Mouse (Mus musculus): ENCODE measurements around the gene Rnf43. TPM values are rescaled to one million over a fixed set of nuclear protein-coding genes. Genes with fewer than 3 reads are reported as not detected.

Gene Rnf43
- total and polyA plus RNA-seq, 2 experiments from 2014 or later: 0.56 to 5.0 TPM

DNA sequence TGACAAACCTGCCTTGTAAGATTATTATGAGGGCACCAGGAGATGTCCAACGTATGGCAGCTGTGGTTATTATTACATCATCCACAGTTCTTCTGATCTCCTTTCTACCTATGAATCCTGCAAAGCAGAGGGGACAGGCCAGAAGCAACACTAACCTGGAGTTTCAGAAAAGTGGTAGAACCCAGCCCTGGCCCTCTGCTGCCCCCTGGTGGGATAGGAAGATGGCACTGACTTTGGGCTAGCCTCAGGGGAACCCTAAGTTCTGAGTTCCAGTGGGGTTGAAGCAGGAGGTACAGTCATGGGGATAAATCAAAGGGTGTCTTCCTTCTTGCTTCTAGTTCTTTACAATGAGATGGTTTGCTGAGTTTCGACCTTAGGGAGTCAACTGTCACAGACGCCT, 108.5 kb downstream of the Rnf43 start:
- Histone ChIP-seq H3K4me3 (ENCODE audit: low read depth, low read length) (no peak overlapping the region), H3K9ac (replicated peaks; ENCODE audit: low read length, poor library complexity, severe bottlenecking) (no peak overlapping the region), H3K27me3 (ENCODE audit: insufficient read depth, low read length) (no peaks in the 10 kb centered on the region), H3K36me3 (ENCODE audit: insufficient read depth, low read length) (peaks cover 63% of the 10 kb centered on the region), H3K4me1 (ENCODE audit: insufficient read depth, low read length) (no peaks in the 10 kb centered on the region), H3K4me2 (ENCODE audit: low read depth, low read length, poor library complexity, severe bottlenecking) (no peak overlapping the region), H3K9me3 (ENCODE audit: low read length) (no peaks in the 10 kb centered on the region), H3K27ac (ENCODE audit: low read depth, low read length) (no peak overlapping the region)
- ATAC-seq (ENCODE audit: low FRiP score) (no peak), DNase-seq (ENCODE audit: low spot score) (peak; percentile 37)
- peak; percentile 86 for TF ChIP-seq CTCF (IDR thresholded peaks at IDR 0.05)
- WGBS: 58% methylated on average over 3 of the region's 3 CpGs

DNA sequence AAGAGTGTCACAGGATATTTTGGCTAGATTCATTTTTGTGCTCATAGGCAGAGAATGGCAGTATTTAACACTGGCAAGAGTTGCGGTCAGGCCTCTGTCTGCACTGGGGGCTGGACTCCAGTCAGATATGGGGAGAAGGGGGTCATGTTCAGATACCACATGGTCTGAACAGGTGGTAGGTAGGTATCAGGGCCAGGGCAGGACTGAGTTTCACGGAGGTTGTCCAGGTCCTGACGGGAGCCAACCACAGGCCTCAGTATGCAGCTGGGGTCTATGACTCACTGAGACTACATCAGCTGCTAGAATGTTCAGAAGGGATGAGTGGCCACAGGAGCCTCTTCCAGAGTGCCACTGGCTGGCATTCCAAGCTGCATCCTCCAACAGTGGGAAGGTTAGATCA, 109.8 kb downstream of the Rnf43 start:
- 91% methylated on average over 3 of the region's 3 CpGs for WGBS
- ATAC-seq (ENCODE audit: low FRiP score) (no peak), DNase-seq (ENCODE audit: low spot score) (no peak)
- no peak overlapping the region for H3K4me3 ChIP-seq (ENCODE audit: low read depth, low read length)
- H3K4me2 ChIP-seq (ENCODE audit: low read depth, low read length, poor library complexity, severe bottlenecking): no peak overlapping the region
- no peaks in the 10 kb centered on the region for H3K9me3 ChIP-seq (ENCODE audit: low read length)
- no peak for TF ChIP-seq CTCF (IDR thresholded peaks at IDR 0.05)
- H3K9ac ChIP-seq (replicated peaks; ENCODE audit: low read length, poor library complexity, severe bottlenecking): no peak overlapping the region
- H3K27me3 ChIP-seq (ENCODE audit: insufficient read depth, low read length): no peaks in the 10 kb centered on the region
- no peaks in the 10 kb centered on the region for H3K4me1 ChIP-seq (ENCODE audit: insufficient read depth, low read length)
- H3K27ac ChIP-seq (ENCODE audit: low read depth, low read length): no peak overlapping the region
- H3K36me3 ChIP-seq (ENCODE audit: insufficient read depth, low read length): peaks cover 68% of the 10 kb centered on the region

DNA sequence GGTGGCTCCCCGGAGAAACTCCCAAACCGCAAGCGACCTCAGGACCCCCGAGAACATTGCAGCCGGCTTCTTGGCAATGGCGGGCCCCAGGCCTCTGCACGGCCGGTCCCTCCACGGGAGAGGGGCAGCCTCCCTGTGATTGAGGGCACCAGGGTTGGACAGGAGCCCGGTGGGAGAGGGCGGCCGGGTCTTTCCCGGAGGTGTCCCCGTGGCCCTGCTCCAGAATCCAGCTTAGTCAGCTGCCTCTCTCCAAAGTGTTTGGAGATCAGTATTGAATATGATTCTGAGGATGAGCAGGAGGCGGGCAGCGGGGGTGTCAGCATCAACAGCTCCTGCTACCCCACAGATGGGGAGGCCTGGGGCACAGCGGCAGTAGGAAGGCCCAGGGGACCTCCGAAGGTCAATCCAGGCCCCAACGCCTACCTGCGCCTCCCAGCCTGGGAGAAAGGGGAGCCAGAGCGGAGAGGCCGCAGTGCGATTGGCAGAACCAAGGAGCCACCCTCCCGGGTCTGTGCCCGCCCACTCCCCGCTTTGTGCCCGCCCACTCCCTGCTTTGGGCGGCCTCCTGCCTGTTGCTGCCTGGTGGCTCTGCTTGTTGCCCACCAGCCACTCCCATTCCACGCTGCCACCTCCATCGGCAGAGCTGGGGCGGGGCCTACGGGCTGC, 115.7 kb downstream of the Rnf43 start:
- 12% methylated on average over 29 of the region's 32 CpGs for whole genome bisulfite sequencing

DNA sequence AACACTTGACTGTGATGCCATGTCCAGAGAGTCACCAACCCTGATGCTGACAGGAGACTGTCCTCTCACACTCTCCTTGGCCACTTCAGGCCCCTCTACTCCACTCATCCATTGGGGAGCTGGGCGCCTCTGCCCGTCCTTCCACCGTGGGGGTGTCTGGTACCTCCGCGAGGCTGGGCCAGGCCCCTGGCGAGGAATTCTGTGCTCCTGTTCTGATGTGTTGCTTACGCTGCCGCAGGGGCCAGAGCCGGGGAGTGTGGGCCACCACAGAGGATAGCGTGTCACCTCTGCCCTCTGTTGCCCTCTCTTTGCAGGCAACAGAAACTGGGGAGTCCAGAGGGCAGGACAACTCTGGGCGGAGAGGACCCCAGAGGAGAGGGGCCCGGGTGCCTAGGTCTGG, 116.4 kb downstream of the Rnf43 start:
- DNase-seq (ENCODE audit: low spot score) (no peak), ATAC-seq (ENCODE audit: low FRiP score) (0 out of 2 replicates have a peak, but pooled peaks have one; percentile 13)
- no peak for TF ChIP-seq CTCF (IDR thresholded peaks at IDR 0.05)
- no peaks in the 10 kb centered on the region for H3K9me3 ChIP-seq (ENCODE audit: low read length)
- H3K36me3 ChIP-seq (ENCODE audit: insufficient read depth, low read length): peaks cover 69% of the 10 kb centered on the region
- H3K4me2 ChIP-seq (ENCODE audit: low read depth, low read length, poor library complexity, severe bottlenecking): no peak overlapping the region
- WGBS: 43% methylated on average over 12 of the region's 12 CpGs
- no peaks in the 10 kb centered on the region for H3K4me1 ChIP-seq (ENCODE audit: insufficient read depth, low read length)
- H3K27me3 ChIP-seq (ENCODE audit: insufficient read depth, low read length): no peaks in the 10 kb centered on the region
- no peak overlapping the region for H3K4me3 ChIP-seq (ENCODE audit: low read depth, low read length)
- no peak overlapping the region for H3K9ac ChIP-seq (replicated peaks; ENCODE audit: low read length, poor library complexity, severe bottlenecking)
- H3K27ac ChIP-seq (ENCODE audit: low read depth, low read length): no peak overlapping the region

More for the DNA sequence above, 115.7 kb downstream of the Rnf43 start:
- Histone ChIP-seq H3K4me2 (ENCODE audit: low read depth, low read length, poor library complexity, severe bottlenecking) (peak overlapping the region; percentile 40), H3K4me3 (ENCODE audit: low read depth, low read length) (peak overlapping the region; percentile 10), H3K27me3 (ENCODE audit: insufficient read depth, low read length) (no peaks in the 10 kb centered on the region), H3K9ac (replicated peaks; ENCODE audit: low read length, poor library complexity, severe bottlenecking) (peak overlapping the region; percentile 46), H3K9me3 (ENCODE audit: low read length) (no peaks in the 10 kb centered on the region), H3K27ac (ENCODE audit: low read depth, low read length) (no peak overlapping the region), H3K4me1 (ENCODE audit: insufficient read depth, low read length) (no peaks in the 10 kb centered on the region), H3K36me3 (ENCODE audit: insufficient read depth, low read length) (peaks cover 64% of the 10 kb centered on the region)
- TF ChIP-seq CTCF (IDR thresholded peaks at IDR 0.05): no peak
- peak; percentile 60 for DNase-seq (ENCODE audit: low spot score)
- 0 out of 2 replicates have a peak, but pooled peaks have one; percentile 39 for ATAC-seq (ENCODE audit: low FRiP score)

DNA sequence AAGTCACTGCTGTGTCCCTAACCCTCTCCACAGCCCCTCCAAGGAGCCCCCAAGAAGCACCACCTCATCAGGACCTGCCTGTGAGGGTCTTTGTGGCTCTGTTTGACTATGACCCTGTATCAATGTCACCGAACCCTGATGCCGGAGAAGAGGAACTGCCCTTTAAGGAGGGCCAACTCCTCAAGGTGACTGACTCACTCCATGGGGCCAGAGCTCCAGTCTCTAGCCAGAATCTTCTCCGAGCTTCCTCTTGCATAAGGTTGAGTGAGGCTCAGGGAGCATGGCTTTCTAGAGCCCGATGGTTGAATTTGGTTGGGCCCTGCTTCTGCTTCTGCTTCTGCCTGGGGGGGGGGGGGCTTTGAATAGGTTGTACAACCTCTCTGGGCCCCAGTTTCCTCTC, 116.9 kb downstream of the Rnf43 start:
- DNase-seq (ENCODE audit: low spot score) (no peak), ATAC-seq (ENCODE audit: low FRiP score) (no peak)
- H3K36me3 ChIP-seq (ENCODE audit: insufficient read depth, low read length): peaks cover 71% of the 10 kb centered on the region
- no peaks in the 10 kb centered on the region for H3K27me3 ChIP-seq (ENCODE audit: insufficient read depth, low read length)
- no peak overlapping the region for H3K9ac ChIP-seq (replicated peaks; ENCODE audit: low read length, poor library complexity, severe bottlenecking)
- TF ChIP-seq CTCF (IDR thresholded peaks at IDR 0.05): no peak
- H3K27ac ChIP-seq (ENCODE audit: low read depth, low read length): no peak overlapping the region
- no peak overlapping the region for H3K4me3 ChIP-seq (ENCODE audit: low read depth, low read length)
- no peaks in the 10 kb centered on the region for H3K4me1 ChIP-seq (ENCODE audit: insufficient read depth, low read length)
- H3K9me3 ChIP-seq (ENCODE audit: low read length): no peaks in the 10 kb centered on the region
- WGBS: 87% methylated on average over 4 of the region's 4 CpGs
- no peak overlapping the region for H3K4me2 ChIP-seq (ENCODE audit: low read depth, low read length, poor library complexity, severe bottlenecking)

DNA sequence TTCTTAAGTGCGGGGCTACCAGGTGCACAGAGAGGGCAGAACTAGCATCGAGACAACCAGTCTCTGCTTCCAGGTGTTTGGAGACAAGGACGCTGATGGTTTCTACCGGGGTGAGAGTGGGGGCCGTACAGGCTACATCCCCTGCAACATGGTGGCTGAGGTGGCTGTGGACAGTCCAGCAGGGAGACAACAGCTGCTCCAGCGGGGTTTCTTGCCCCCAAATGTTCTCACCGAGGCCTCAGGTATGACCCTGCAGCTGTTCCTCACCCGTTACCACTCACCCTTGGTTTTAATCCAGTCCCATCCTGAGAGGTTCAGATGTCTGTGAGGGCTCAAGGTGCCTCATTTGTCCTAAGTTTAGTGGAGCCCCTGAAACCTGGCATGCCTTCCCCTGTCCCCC, 117.6 kb downstream of the Rnf43 start:
- Histone ChIP-seq H3K4me3 (ENCODE audit: low read depth, low read length) (no peak overlapping the region), H3K4me1 (ENCODE audit: insufficient read depth, low read length) (no peaks in the 10 kb centered on the region), H3K27ac (ENCODE audit: low read depth, low read length) (no peak overlapping the region), H3K9ac (replicated peaks; ENCODE audit: low read length, poor library complexity, severe bottlenecking) (no peak overlapping the region), H3K4me2 (ENCODE audit: low read depth, low read length, poor library complexity, severe bottlenecking) (no peak overlapping the region), H3K27me3 (ENCODE audit: insufficient read depth, low read length) (no peaks in the 10 kb centered on the region), H3K36me3 (ENCODE audit: insufficient read depth, low read length) (peaks cover 71% of the 10 kb centered on the region), H3K9me3 (ENCODE audit: low read length) (no peaks in the 10 kb centered on the region)
- 86% methylated on average over 8 of the region's 8 CpGs for WGBS
- ATAC-seq (ENCODE audit: low FRiP score): no peak
- DNase-seq (ENCODE audit: low spot score): no peak
- no peak for TF ChIP-seq CTCF (IDR thresholded peaks at IDR 0.05)

MicroRNAs encoded within 50 kb of the gene (microRNA counts, 519-probe panel; counts per million panel counts)
- 528 counts per million, percentile 58 among the panel's probes with 10 or more counts for microRNA mmu-miR-142-3p
- microRNA mmu-miR-142-5p: 1,946 counts per million, percentile 64 among the panel's probes with 10 or more counts

Small RNA genes lying within 50 kb of the gene (microRNA-seq; reads per million reads assigned to microRNA genes)
- gene Mir142 (ENCODE audit: borderline number of aligned reads): not detected
- gene Mir142b (ENCODE audit: borderline number of aligned reads): not detected

Other genes starting within 250 kb of the Rnf43 start
- gene Gm11492, start 96.1 kb upstream of the Rnf43 start, total RNA-seq (2014; rRNA removed): not detected in 2 replicates
- gene Gm11492, start 96.1 kb upstream of the Rnf43 start, polyA plus RNA-seq (2015; fragmentation: Nextera tagmentation; extraction: Ambion mirVana): not detected in 2 replicates
- 19.4 and 26.6 TPM in 2 replicates for gene Sept4, start 93.8 kb upstream of the Rnf43 start, total RNA-seq (2014; rRNA removed)
- gene Sept4, start 93.8 kb upstream of the Rnf43 start, polyA plus RNA-seq (2015; fragmentation: Nextera tagmentation; extraction: Ambion mirVana): 39.1 and 40.5 TPM in 2 replicates
- gene Mtmr4, start 70.6 kb upstream of the Rnf43 start, total RNA-seq (2014; rRNA removed): 98.9 and 116 TPM in 2 replicates
- gene Mtmr4, start 70.6 kb upstream of the Rnf43 start, polyA plus RNA-seq (2015; fragmentation: Nextera tagmentation; extraction: Ambion mirVana): 33.2 and 34.1 TPM in 2 replicates
- 0.11 and 0.52 TPM in 2 replicates for gene Hsf5, start 45.6 kb upstream of the Rnf43 start, total RNA-seq (2014; rRNA removed)
- 0.10 and 0.25 TPM in 2 replicates for gene Hsf5, start 45.6 kb upstream of the Rnf43 start, polyA plus RNA-seq (2015; fragmentation: Nextera tagmentation; extraction: Ambion mirVana)
- gene Supt4a, start 74.8 kb downstream of the Rnf43 start, total RNA-seq (2014; rRNA removed): 47.8 and 55.4 TPM in 2 replicates
- gene Supt4a, start 74.8 kb downstream of the Rnf43 start, polyA plus RNA-seq (2015; fragmentation: Nextera tagmentation; extraction: Ambion mirVana): 122 and 128 TPM in 2 replicates
- gene Tspoap1, start 97.8 kb downstream of the Rnf43 start, total RNA-seq (2014; rRNA removed): 206 and 215 TPM in 2 replicates
- 47.3 and 57.8 TPM in 2 replicates for gene Tspoap1, start 97.8 kb downstream of the Rnf43 start, polyA plus RNA-seq (2015; fragmentation: Nextera tagmentation; extraction: Ambion mirVana)
- 0.19 TPM in 1 of 2 replicates, not detected in the other for gene Mpo, start 130.9 kb downstream of the Rnf43 start, total RNA-seq (2014; rRNA removed)
- 0.20 TPM in 1 of 2 replicates, not detected in the other for gene Mpo, start 130.9 kb downstream of the Rnf43 start, polyA plus RNA-seq (2015; fragmentation: Nextera tagmentation; extraction: Ambion mirVana)
- gene Lpo, start 165.6 kb downstream of the Rnf43 start, total RNA-seq (2014; rRNA removed): 1.5 and 2.5 TPM in 2 replicates
- 3.8 and 4.0 TPM in 2 replicates for gene Lpo, start 165.6 kb downstream of the Rnf43 start, polyA plus RNA-seq (2015; fragmentation: Nextera tagmentation; extraction: Ambion mirVana)
- gene Mks1, start 190.5 kb downstream of the Rnf43 start, total RNA-seq (2014; rRNA removed): 9.1 and 16.0 TPM in 2 replicates
- 8.5 and 10.5 TPM in 2 replicates for gene Mks1, start 190.5 kb downstream of the Rnf43 start, polyA plus RNA-seq (2015; fragmentation: Nextera tagmentation; extraction: Ambion mirVana)
- 0.94 and 1.4 TPM in 2 replicates for gene Epx, start 212.8 kb downstream of the Rnf43 start, total RNA-seq (2014; rRNA removed)
- gene Epx, start 212.8 kb downstream of the Rnf43 start, polyA plus RNA-seq (2015; fragmentation: Nextera tagmentation; extraction: Ambion mirVana): 1.2 and 1.7 TPM in 2 replicates
- not detected in 2 replicates for gene Olfr462, start 229.5 kb downstream of the Rnf43 start, total RNA-seq (2014; rRNA removed)
- not detected in 2 replicates for gene Olfr462, start 229.5 kb downstream of the Rnf43 start, polyA plus RNA-seq (2015; fragmentation: Nextera tagmentation; extraction: Ambion mirVana)
- gene Olfr463, start 234.7 kb downstream of the Rnf43 start, total RNA-seq (2014; rRNA removed): not detected in 2 replicates
- 0.09 TPM in 1 of 2 replicates, not detected in the other for gene Olfr463, start 234.7 kb downstream of the Rnf43 start, polyA plus RNA-seq (2015; fragmentation: Nextera tagmentation; extraction: Ambion mirVana)

Data from midbrain, postnatal 0 days (tissue).